Mouse (Mus musculus) stomach, postnatal 0 days (tissue): ENCODE results near the gene Asb1. TPM values are rescaled to one million over a fixed set of nuclear protein-coding genes. Genes with fewer than 3 reads are reported as not detected.

Experiments
- ATAC-seq: fragments of 200-750 bp; cut with Nextera tagmentation; 2 replicates; pipeline ENCODE4 v1.8.0; 2017; ENCODE audit not compliant: low FRiP score, low TSS enrichment
- DNase-seq: peaks from one replicate; pipeline ENCODE4 v3.0.0-alpha.2; 2016; ENCODE audit warnings: low spot score
- H3K27ac ChIP-seq: fragments of 300-500 bp; sonication (generic); replicated peaks from 2 replicates; pipeline ENCODE4 v1.5.1; 2014; ENCODE audit warnings: mild to moderate bottlenecking, control low read depth
- H3K27me3 ChIP-seq: fragments of 300-500 bp; sonication (generic); 2 replicates; pipeline ENCODE4 v1.6.1; 2014; ENCODE audit warnings: low read length; ENCODE audit not compliant: control insufficient read depth, insufficient read depth
- H3K36me3 ChIP-seq: fragments of 300-500 bp; sonication (generic); 2 replicates; pipeline ENCODE4 v1.6.1; 2014; ENCODE audit warnings: low read length, mixed read lengths; ENCODE audit not compliant: control insufficient read depth, insufficient read depth
- H3K4me1 ChIP-seq: fragments of 300-500 bp; sonication (generic); replicated peaks from 2 replicates; pipeline ENCODE4 v1.6.1; 2014; ENCODE audit warnings: antibody characterized with exemption; ENCODE audit not compliant: control insufficient read depth, insufficient read depth
- H3K4me2 ChIP-seq: fragments of 300-500 bp; sonication (generic); replicated peaks from 2 replicates; pipeline ENCODE4 v1.6.1; 2014; ENCODE audit warnings: low read depth, mild to moderate bottlenecking, control low read depth, moderate library complexity
- H3K4me3 ChIP-seq: fragments of 300-500 bp; sonication (generic); 2 replicates; pipeline ENCODE4 v1.5.1; 2014; ENCODE audit warnings: low read depth, low read length, control low read depth
- H3K9ac ChIP-seq: fragments of 300-500 bp; sonication (generic); 2 replicates; pipeline ENCODE4 v1.6.1; 2014; ENCODE audit warnings: mild to moderate bottlenecking, low read length, control low read depth, mixed read lengths
- H3K9me3 ChIP-seq: fragments of 300-500 bp; sonication (generic); 2 replicates; pipeline ENCODE4 v1.6.1; 2016; ENCODE audit warnings: low read length; ENCODE audit not compliant: control insufficient read depth
- CTCF ChIP-seq: IDR thresholded peaks from 2 replicates; pipeline ENCODE4 v1.5.1; 2016; ENCODE audit warnings: antibody characterized with exemption, low read depth, mild to moderate bottlenecking, moderate library complexity
- EP300 ChIP-seq: optimal IDR thresholded peaks from 2 replicates; pipeline ENCODE3; 2016; ENCODE audit warnings: antibody characterized with exemption
- WGBS: fragments of 180-500 bp; shearing (Covaris S2); extraction: QIAGEN DNeasy Blood & Tissue Kit; methylation state at CpG from one replicate; pipeline ENCODE4 v1.1.7; 2014; 5-methylcytosine and 5-hydroxymethylcytosine counted together
- polyA plus RNA-seq: library from polyadenylated mRNA; unstranded; fragments of >200 nt; fragmentation: Nextera tagmentation; extraction: Ambion mirVana; gene quantifications from 2 replicates; pipeline ENCODE4 v1.2.1, GENCODE M21; 2015

Gene Asb1
- 1.6 and 2.3 TPM in 2 replicates for polyA plus RNA-seq

DNA sequence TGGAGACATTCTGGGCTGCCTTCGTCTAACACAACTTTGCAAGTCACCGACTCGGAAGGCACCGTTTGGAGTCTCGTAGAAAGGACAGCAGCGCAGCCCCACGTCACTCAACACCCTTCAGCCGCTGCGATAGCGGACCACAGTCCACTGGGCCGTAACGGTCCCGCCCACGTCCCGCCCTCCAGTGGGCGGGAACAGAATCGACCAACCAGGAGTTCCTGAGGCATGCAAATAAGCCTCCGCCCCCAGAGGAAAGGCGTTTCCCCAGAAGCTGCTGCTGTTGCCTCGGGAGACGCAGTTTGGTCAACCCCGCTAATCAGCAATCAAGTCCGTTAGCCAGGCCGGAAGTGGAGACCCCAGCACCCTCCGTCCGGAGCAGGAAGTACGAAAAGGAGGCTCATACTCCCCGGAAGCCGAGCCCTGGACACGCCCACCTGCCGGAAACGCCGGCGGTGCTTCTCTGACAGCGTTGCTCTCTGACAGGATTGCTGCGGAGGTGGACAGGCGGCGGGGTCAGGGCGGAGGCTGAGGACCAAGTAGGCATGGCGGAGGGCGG is at the start of gene Asb1:
Gene Asb1 (plus strand): TSS at position 274 of the 556 bp plus-strand sequence.
- peak; percentile 95 for DNase-seq
- Histone ChIP-seq H3K9me3 (no peaks in the 10 kb centered on the region), H3K9ac (peak within 1 kb of the TSS; percentile 77), H3K27ac (no peak within 1 kb of the TSS; the same call in 1 of the 2 replicates), H3K4me3 (peak within 1 kb of the TSS; percentile 92), H3K4me2 (peak within 1 kb of the TSS; percentile 98), H3K36me3 (no peaks in the 10 kb centered on the region), H3K27me3 (no peaks in the 10 kb centered on the region), H3K4me1 (0 out of 2 replicates have a peak, but pooled peaks cover 2% of the 10 kb centered on the region)
- no peak for TF ChIP-seq EP300
- TF ChIP-seq CTCF, result peak; percentile 52
- ATAC-seq, result peak; percentile 97
- WGBS, result under 1% methylated on average over 41 of the region's 41 CpGs

DNA sequence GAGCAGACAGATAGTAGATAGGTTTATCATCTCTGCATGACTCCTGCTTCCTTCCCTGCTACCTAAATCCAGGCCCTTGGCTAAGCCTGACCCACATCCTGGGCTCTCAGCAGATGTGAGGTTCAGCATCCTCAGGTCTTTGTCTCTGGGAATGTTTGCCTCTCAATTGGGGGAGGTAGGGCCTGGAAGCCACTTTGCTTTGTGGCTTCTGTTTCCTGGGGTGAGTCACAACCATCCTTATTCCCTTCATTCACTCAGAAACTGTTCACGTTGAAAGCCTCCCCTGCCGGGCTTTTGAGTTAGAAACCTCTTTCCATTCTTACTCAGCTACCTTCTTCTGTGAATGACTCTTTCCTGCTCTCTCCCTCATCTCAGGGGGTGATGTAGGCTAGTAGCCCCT is 47.6 kb upstream of the Asb1 start:
- H3K4me1 ChIP-seq, result peaks cover 4% of the 10 kb centered on the region; the same call in 1 of the 2 replicates
- no peaks in the 10 kb centered on the region for H3K9me3 ChIP-seq
- no peak for TF ChIP-seq CTCF
- no peak for TF ChIP-seq EP300
- no peaks in the 10 kb centered on the region for H3K36me3 ChIP-seq
- no peak for DNase-seq
- WGBS, result 34% methylated on average over 2 of the region's 2 CpGs
- no peak overlapping the region for H3K4me3 ChIP-seq
- no peak overlapping the region for H3K4me2 ChIP-seq
- H3K27ac ChIP-seq, result no peak overlapping the region
- no peak overlapping the region for H3K9ac ChIP-seq
- ATAC-seq, result no peak
- no peaks in the 10 kb centered on the region for H3K27me3 ChIP-seq

DNA sequence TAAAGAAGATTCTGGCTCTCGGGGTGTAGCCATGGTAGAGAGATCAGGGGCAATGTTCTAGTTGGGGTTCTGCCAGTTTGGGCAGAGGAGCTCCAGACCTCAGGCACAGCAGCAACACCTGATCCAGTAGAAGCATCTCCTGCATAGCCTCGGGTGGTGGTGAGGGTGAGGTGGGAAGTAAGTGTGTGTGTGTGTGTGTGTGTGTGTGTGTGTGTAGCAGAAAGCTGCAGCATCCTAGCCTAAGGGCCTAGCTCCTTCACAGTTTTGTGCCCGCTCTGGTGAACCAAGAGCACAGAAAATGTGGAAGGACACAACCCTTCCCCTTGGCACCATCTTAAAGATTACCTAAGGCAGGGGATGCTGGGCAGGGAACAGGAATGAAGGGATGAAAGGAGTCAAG is 46.4 kb upstream of the Asb1 start:
- peak overlapping the region; percentile 83; the same call in 1 of the 2 replicates for H3K4me3 ChIP-seq
- no peaks in the 10 kb centered on the region for H3K36me3 ChIP-seq
- TF ChIP-seq EP300, result no peak
- DNase-seq, result no peak
- peak overlapping the region; percentile 79 for H3K4me2 ChIP-seq
- H3K27ac ChIP-seq, result no peak overlapping the region
- H3K9me3 ChIP-seq, result no peaks in the 10 kb centered on the region
- 41% methylated on average over 3 of the region's 3 CpGs for WGBS
- peaks cover 4% of the 10 kb centered on the region; the same call in 1 of the 2 replicates for H3K4me1 ChIP-seq
- no peak for ATAC-seq
- H3K27me3 ChIP-seq, result no peaks in the 10 kb centered on the region
- H3K9ac ChIP-seq, result peak overlapping the region; percentile 76; the same call in 1 of the 2 replicates

DNA sequence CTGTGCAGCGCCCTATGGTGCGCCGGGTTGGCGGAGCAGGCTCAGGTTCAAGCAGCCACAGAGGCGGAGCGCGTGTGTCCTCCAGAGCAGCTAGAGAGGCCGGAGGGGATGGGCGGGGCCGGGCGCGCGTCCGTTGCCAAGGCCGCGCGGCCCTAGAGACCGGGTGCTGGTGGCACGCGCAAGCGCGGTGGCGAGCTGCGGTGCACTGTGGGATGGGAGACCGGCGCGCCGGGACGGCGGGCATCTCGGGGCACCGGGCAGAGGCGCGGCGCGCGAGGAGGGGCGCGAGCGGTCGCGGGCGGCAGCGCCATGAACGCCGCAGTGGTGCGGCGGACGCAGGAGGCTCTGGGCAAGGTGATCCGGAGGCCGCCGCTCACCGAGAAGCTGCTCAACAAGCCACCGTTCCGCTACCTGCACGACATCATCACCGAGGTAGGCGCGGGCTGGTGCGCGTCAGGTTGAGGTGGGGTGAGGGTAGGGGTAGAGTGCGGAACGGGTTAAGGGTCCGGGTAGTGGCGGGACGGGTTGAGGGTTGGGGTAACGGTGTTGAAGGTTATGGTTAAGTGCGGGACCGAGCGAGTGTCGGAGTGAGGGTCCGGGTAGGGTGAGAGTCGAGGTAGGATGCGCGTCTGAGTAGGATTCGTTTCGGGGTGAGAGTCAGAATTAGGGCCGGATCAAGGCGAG is 45.7 kb upstream of the Asb1 start, which contains the start of gene Traf3ip1:
Gene Traf3ip1 (plus strand): TSS at position 191 of the 684 bp plus-strand sequence.
- no peaks in the 10 kb centered on the region for H3K9me3 ChIP-seq
- DNase-seq, result peak; percentile 96
- peak within 1 kb of the TSS; percentile 79 for H3K4me2 ChIP-seq
- peaks cover 4% of the 10 kb centered on the region; the same call in 1 of the 2 replicates for H3K4me1 ChIP-seq
- H3K36me3 ChIP-seq, result no peaks in the 10 kb centered on the region
- ATAC-seq, result peak; percentile 95
- no peak for TF ChIP-seq EP300
- 0 out of 2 replicates have a peak, but pooled peaks have one; percentile 0 for TF ChIP-seq CTCF
- no peaks in the 10 kb centered on the region for H3K27me3 ChIP-seq
- peak within 1 kb of the TSS; percentile 83 for H3K4me3 ChIP-seq
- peak within 1 kb of the TSS; percentile 76 for H3K9ac ChIP-seq
- WGBS, result under 1% methylated on average over 79 of the region's 79 CpGs
- no peak within 1 kb of the TSS for H3K27ac ChIP-seq

- Histone ChIP-seq H3K9me3 (no peaks in the 10 kb centered on the region), H3K4me2 (peak overlapping the region; percentile 79), H3K4me1 (peaks cover 4% of the 10 kb centered on the region; the same call in 1 of the 2 replicates), H3K4me3 (peak overlapping the region; percentile 83), H3K9ac (peak overlapping the region; percentile 76), H3K27ac (no peak overlapping the region), H3K36me3 (no peaks in the 10 kb centered on the region), H3K27me3 (no peaks in the 10 kb centered on the region)
- ATAC-seq (no peak), DNase-seq (no peak)
- WGBS, result 31% methylated on average over 5 of the region's 5 CpGs
- TF ChIP-seq CTCF (no peak), EP300 (no peak)
These were observed 45.0 kb upstream of the Asb1 start for GRCm38 (mm10) chr1:91495321-91495720.

- Histone ChIP-seq H3K36me3 (no peaks in the 10 kb centered on the region), H3K27ac (no peak overlapping the region), H3K4me3 (no peak overlapping the region), H3K27me3 (no peaks in the 10 kb centered on the region), H3K4me1 (peaks cover 4% of the 10 kb centered on the region; the same call in 1 of the 2 replicates), H3K4me2 (no peak overlapping the region), H3K9me3 (no peaks in the 10 kb centered on the region), H3K9ac (no peak overlapping the region)
- WGBS, result 92% methylated on average over 6 of the region's 6 CpGs
- ATAC-seq, result no peak
- no peak for DNase-seq
- TF ChIP-seq CTCF, result no peak
- no peak for TF ChIP-seq EP300
These were observed 41.8 kb upstream of the Asb1 start for GRCm38 (mm10) chr1:91498579-91498978.
